Mouse (Mus musculus) G1E (cell line): Measurements from ENCODE around the gene F830045P16Rik. TPM values are rescaled to one million over a fixed set of nuclear protein-coding genes. Genes with fewer than 3 reads are reported as not detected.

Source experiments
- ATAC-seq: 2 replicates; pipeline ENCODE4 v1.8.0; 2016; ENCODE audit warnings: mild to moderate bottlenecking; ENCODE audit not compliant: insufficient number of reproducible peaks, poor library complexity, low FRiP score, severe bottlenecking; ENCODE audit errors: extremely low read depth
- DNase-seq: peaks from one replicate; pipeline ENCODE4 v3.0.0; 2012; ENCODE audit warnings: low spot score
- H3K27me3 ChIP-seq: 2 replicates; pipeline ENCODE4 v1.6.1; 2012; ENCODE audit warnings: mild to moderate bottlenecking, low read length, inconsistent platforms; ENCODE audit not compliant: insufficient read depth
- H3K36me3 ChIP-seq: replicated peaks from 2 replicates; pipeline ENCODE3; 2012; ENCODE audit warnings: mild to moderate bottlenecking, inconsistent platforms
- H3K4me1 ChIP-seq: 2 replicates; pipeline ENCODE4 v1.6.1; 2012; ENCODE audit warnings: low read depth, low read length, inconsistent platforms, mixed read lengths; ENCODE audit not compliant: insufficient read depth
- H3K4me3 ChIP-seq: 2 replicates; pipeline ENCODE4 v1.5.1; 2012; ENCODE audit warnings: low read depth, mild to moderate bottlenecking, inconsistent platforms, low read length, moderate library complexity, mixed read lengths
- H3K9me3 ChIP-seq: replicated peaks from 2 replicates; pipeline ENCODE4 v1.6.1; 2012; ENCODE audit warnings: inconsistent platforms
- CTCF ChIP-seq: IDR thresholded peaks from 2 replicates; pipeline ENCODE4 v1.5.1; 2012; ENCODE audit warnings: low read depth, low read length, inconsistent platforms, mixed read lengths
- GATA1 ChIP-seq: IDR thresholded peaks from 2 replicates; pipeline ENCODE4 v1.6.1; 2012; ENCODE audit warnings: borderline replicate concordance, low read length, inconsistent platforms, mixed read lengths
- GATA2 ChIP-seq: IDR thresholded peaks from 2 replicates; pipeline ENCODE4 v1.6.1; 2012; ENCODE audit warnings: low read depth, low read length, inconsistent platforms, borderline replicate concordance
- POLR2AphosphoS5 ChIP-seq: IDR thresholded peaks from 2 replicates; pipeline ENCODE4 v1.6.1; 2012; ENCODE audit warnings: low read depth, low read length, inconsistent platforms; ENCODE audit not compliant: insufficient replicate concordance
- TAL1 ChIP-seq: conservative IDR thresholded peaks from 2 replicates; pipeline ENCODE4 v1.6.1; 2012; ENCODE audit warnings: low read depth, low read length, inconsistent platforms, mixed read lengths
- polyA plus RNA-seq: library from polyadenylated mRNA; stranded (reverse); fragments of >175 nt; gene quantifications from 2 replicates; pipeline ENCODE4 v1.2.3, GENCODE M21; 2012
- total RNA-seq, 2 experiments: library from RNA; stranded (forward) in 1 of 2; stranded (reverse) in 1 of 2; fragments of 200-1000 nt in 1 of 2; fragments of >200 nt in 1 of 2; fragmentation: Nextera tagmentation in 1 of 2; gene quantifications; 2 replicates each; pipeline ENCODE4 v1.2.3; 2014 to 2017

The F830045P16Rik gene
- total and polyA plus RNA-seq, 3 experiments = not detected

- H3K36me3 ChIP-seq = no peaks in the 10 kb centered on the region
- no peaks in the 10 kb centered on the region for H3K4me1 ChIP-seq
- peaks cover 7% of the 10 kb centered on the region for H3K27me3 ChIP-seq
- no peak for ATAC-seq
- H3K9me3 ChIP-seq = no peaks in the 10 kb centered on the region
- DNase-seq = no peak
- H3K4me3 ChIP-seq = no peak overlapping the region
- TF ChIP-seq POLR2AphosphoS5 = no peak
- no peak for TF ChIP-seq CTCF
- TF ChIP-seq TAL1 = no peak
- TF ChIP-seq GATA2 = no peak
- TF ChIP-seq GATA1 = no peak
These were observed 6.8 kb downstream of the F830045P16Rik start for GRCm38 (mm10) chr2:129529297-129530209.

DNA sequence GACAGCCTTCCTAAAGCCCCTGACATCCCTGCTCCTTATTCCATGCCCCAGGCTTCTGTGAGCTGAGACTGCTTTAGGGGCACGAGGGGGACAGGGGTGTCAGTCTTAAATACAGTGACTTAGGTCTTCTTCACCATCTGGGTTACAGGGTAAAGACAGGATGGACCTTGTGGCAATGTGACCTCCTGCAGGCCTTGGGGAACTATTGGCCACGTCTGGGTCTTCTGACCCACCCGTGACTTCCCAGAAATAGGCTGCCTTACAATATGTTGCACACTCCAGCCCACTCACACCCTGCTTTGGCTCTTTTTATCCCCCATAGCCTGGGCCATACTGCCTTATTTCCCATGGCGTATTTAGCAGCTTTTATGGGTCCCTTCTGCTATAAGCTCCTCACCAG lies 8.5 kb downstream of the F830045P16Rik start:
- no peak overlapping the region for H3K4me3 ChIP-seq
- no peak for TF ChIP-seq TAL1
- H3K36me3 ChIP-seq = no peaks in the 10 kb centered on the region
- DNase-seq = no peak
- no peak for ATAC-seq
- no peaks in the 10 kb centered on the region for H3K4me1 ChIP-seq
- H3K27me3 ChIP-seq = peaks cover 7% of the 10 kb centered on the region
- H3K9me3 ChIP-seq = no peaks in the 10 kb centered on the region

- Histone ChIP-seq H3K4me1 (no peaks in the 10 kb centered on the region), H3K36me3 (no peaks in the 10 kb centered on the region), H3K4me3 (no peak overlapping the region), H3K9me3 (no peaks in the 10 kb centered on the region), H3K27me3 (peaks cover 7% of the 10 kb centered on the region)
- DNase-seq (no peak), ATAC-seq (no peak)
- no peak for TF ChIP-seq POLR2AphosphoS5
- TF ChIP-seq GATA2 = no peak
- TF ChIP-seq GATA1 = no peak
- no peak for TF ChIP-seq CTCF
- no peak for TF ChIP-seq TAL1
These were observed 10.1 kb downstream of the F830045P16Rik start for GRCm38 (mm10) chr2:129526322-129526721.

GRCm38 (mm10) chr2:129525644-129526043 lies 10.8 kb downstream of the F830045P16Rik start:
- DNase-seq (no peak), ATAC-seq (no peak)
- H3K36me3 ChIP-seq = no peaks in the 10 kb centered on the region
- 0 out of 2 replicates have a peak, but pooled peaks cover 2% of the 10 kb centered on the region for H3K4me1 ChIP-seq
- H3K27me3 ChIP-seq = peaks cover 7% of the 10 kb centered on the region
- no peaks in the 10 kb centered on the region for H3K9me3 ChIP-seq
- H3K4me3 ChIP-seq = no peak overlapping the region
- no peak for TF ChIP-seq CTCF

GRCm38 (mm10) chr2:129518526-129518925 lies 17.9 kb downstream of the F830045P16Rik start:
- ATAC-seq = no peak
- TF ChIP-seq TAL1 (no peak), GATA1 (no peak), CTCF (no peak), GATA2 (no peak), POLR2AphosphoS5 (no peak)
- Histone ChIP-seq H3K27me3 (peaks cover 12% of the 10 kb centered on the region), H3K4me1 (0 out of 2 replicates have a peak, but pooled peaks cover 4% of the 10 kb centered on the region), H3K36me3 (no peaks in the 10 kb centered on the region), H3K4me3 (no peak overlapping the region), H3K9me3 (no peaks in the 10 kb centered on the region)
- DNase-seq = no peak

DNA sequence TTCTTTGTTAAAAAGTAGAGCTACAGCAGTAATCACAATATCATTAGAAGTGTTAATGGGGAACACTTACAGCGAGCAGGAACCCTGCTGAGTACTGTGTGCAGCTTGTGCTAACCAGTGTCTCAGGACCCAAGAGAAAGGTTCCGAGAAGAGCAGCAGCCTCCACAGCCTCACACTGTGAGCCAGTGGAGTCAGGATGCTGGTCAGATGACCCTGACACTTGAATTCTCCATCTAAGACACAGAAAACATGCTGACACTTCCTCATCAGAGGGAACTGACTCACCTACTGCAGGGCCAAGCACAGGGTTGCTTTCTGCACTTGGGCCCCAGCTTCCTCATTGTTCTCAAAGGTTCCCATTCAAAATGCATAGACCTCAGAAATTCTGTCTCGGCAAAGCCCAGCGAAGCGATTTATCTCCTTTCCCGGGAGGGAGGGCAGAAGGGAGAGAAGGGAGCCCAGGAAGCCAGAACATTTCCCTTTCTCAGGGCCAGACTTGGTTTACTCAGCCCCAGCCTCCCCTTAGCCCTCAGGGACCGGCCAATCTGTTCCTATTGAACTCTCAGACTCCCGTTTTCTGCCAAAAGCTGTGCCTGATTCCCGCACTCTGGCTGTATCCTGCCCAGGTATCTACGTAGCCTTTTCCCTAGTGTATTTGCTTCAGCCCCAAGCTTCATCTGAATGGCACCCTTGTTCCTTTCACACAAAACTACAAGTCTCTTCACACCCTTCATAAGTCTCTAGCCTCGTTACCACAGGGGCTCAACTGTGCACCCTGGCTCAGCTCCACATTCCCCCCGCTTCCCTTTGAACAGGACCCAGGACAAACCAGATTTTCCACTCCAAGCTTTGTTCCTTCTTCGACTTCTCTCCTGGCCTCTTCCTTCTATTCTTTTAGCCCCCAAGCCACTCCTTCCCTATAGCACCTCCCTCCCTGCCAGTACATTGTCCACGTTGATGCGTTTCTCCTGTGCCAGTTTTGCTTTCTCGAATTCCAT lies 21.2 kb downstream of the F830045P16Rik start:
- Histone ChIP-seq H3K4me3 (no peak overlapping the region), H3K36me3 (no peaks in the 10 kb centered on the region), H3K4me1 (no peaks in the 10 kb centered on the region), H3K27me3 (peaks cover 14% of the 10 kb centered on the region), H3K9me3 (no peaks in the 10 kb centered on the region)
- ATAC-seq = no peak
- TF ChIP-seq TAL1 = no peak
- no peak for TF ChIP-seq POLR2AphosphoS5
- no peak for TF ChIP-seq GATA2
- no peak for TF ChIP-seq CTCF
- no peak for TF ChIP-seq GATA1
- DNase-seq = no peak

- H3K4me1 ChIP-seq = no peaks in the 10 kb centered on the region
- DNase-seq (no peak), ATAC-seq (no peak)
- H3K9me3 ChIP-seq = no peaks in the 10 kb centered on the region
- H3K27me3 ChIP-seq = peaks cover 14% of the 10 kb centered on the region
- no peaks in the 10 kb centered on the region for H3K36me3 ChIP-seq
- TF ChIP-seq POLR2AphosphoS5 = no peak
- TF ChIP-seq TAL1 = no peak
- TF ChIP-seq GATA2 = no peak
- no peak for TF ChIP-seq GATA1
- no peak for TF ChIP-seq CTCF
- H3K4me3 ChIP-seq = no peak overlapping the region
These were observed 22.1 kb downstream of the F830045P16Rik start for GRCm38 (mm10) chr2:129514401-129514667.
